Mouse (Mus musculus) liver, embryonic 14.5 days (tissue): ENCODE data around the gene Pcgf2. TPM values are rescaled to one million over a fixed set of nuclear protein-coding genes. Genes with fewer than 3 reads are reported as not detected.

ENCODE experiments used
- ATAC-seq: fragments of 200-750 bp; cut with Nextera tagmentation; 2 replicates; pipeline ENCODE4 v1.8.0; 2017; ENCODE audit warnings: moderate number of reproducible peaks, mild to moderate bottlenecking, moderate library complexity; ENCODE audit not compliant: insufficient read depth
- DNase-seq, 3 experiments: peaks; one replicate each; pipeline ENCODE4 v3.0.0-alpha.2; 2012 to 2013; ENCODE audit warnings: low read depth in 3 of 3, low spot score in 3 of 3
- H3K27ac ChIP-seq: fragments of 300-500 bp; sonication (generic); 2 replicates; pipeline ENCODE4 v1.5.1; 2014; ENCODE audit warnings: moderate library complexity, mild to moderate bottlenecking, control low read depth, inconsistent platforms
- H3K27me3 ChIP-seq: fragments of 300-500 bp; sonication (generic); 2 replicates; pipeline ENCODE4 v1.6.1; 2014; ENCODE audit warnings: mild to moderate bottlenecking, low read length, moderate library complexity; ENCODE audit not compliant: control insufficient read depth, insufficient read depth
- H3K36me3 ChIP-seq: fragments of 300-500 bp; sonication (generic); replicated peaks from 2 replicates; pipeline ENCODE4 v1.6.1; 2014; ENCODE audit warnings: low read depth; ENCODE audit not compliant: control insufficient read depth, insufficient read depth
- H3K4me1 ChIP-seq, 2 experiments: fragments of 200-500 bp in 1 of 2; fragments of 300-500 bp in 1 of 2; sonication (generic) in 1 of 2; replicated peaks; 2 replicates each; pipeline ENCODE4 v1.6.1; 2012 to 2014; ENCODE audit warnings: antibody characterized with exemption in 1 of 2, inconsistent platforms in 1 of 2, low read length in 1 of 2; ENCODE audit not compliant: control insufficient read depth in 2 of 2, insufficient read depth in 2 of 2
- H3K4me2 ChIP-seq: fragments of 300-500 bp; sonication (generic); 2 replicates; pipeline ENCODE4 v1.6.1; 2014; ENCODE audit warnings: low read depth, mild to moderate bottlenecking, control low read depth, moderate library complexity
- H3K4me3 ChIP-seq, 2 experiments: fragments of 200-500 bp in 1 of 2; fragments of 300-500 bp in 1 of 2; sonication (generic) in 1 of 2; 2 replicates each; pipeline ENCODE4 v1.5.1; 2012 to 2014; ENCODE audit warnings: low read depth in 2 of 2, low read length in 2 of 2, mild to moderate bottlenecking in 2 of 2, control low read depth in 1 of 2, inconsistent platforms in 1 of 2, moderate library complexity in 1 of 2; ENCODE audit not compliant: insufficient read depth in 1 of 2
- H3K9ac ChIP-seq: fragments of 300-500 bp; sonication (generic); replicated peaks from 2 replicates; pipeline ENCODE4 v1.6.1; 2014; ENCODE audit warnings: mild to moderate bottlenecking, control low read depth, moderate library complexity
- H3K9me3 ChIP-seq: fragments of 300-500 bp; sonication (generic); 2 replicates; pipeline ENCODE4 v1.6.1; 2016; ENCODE audit warnings: low read length, mixed read lengths; ENCODE audit not compliant: control insufficient read depth
- CTCF ChIP-seq: IDR thresholded peaks from 2 replicates; pipeline ENCODE4 v1.5.1; 2016; ENCODE audit warnings: antibody characterized with exemption, low read depth, control low read depth
- EP300 ChIP-seq: IDR thresholded peaks from 2 replicates; pipeline ENCODE4 v1.6.1; 2016; ENCODE audit warnings: antibody characterized with exemption, low read depth
- WGBS: fragments of 180-500 bp; shearing (Covaris S2); extraction: QIAGEN DNeasy Blood & Tissue Kit; methylation state at CpG from one replicate; pipeline ENCODE4 v1.1.7; 2014; ENCODE audit not compliant: insufficient replicate concordance; 5-methylcytosine and 5-hydroxymethylcytosine counted together
- polyA plus RNA-seq, 2 experiments: library from polyadenylated mRNA; depleted of rRNA in 1 of 2; stranded (reverse) in 1 of 2; unstranded in 1 of 2; fragments of >200 nt; fragmentation: Nextera tagmentation in 1 of 2; extraction: Ambion mirVana in 1 of 2; gene quantifications; 2 replicates each; pipeline versions ENCODE4 v1.2.1 to v1.2.3; 2012 to 2014

Pcgf2 gene
- polyA plus RNA-seq, 2 experiments, result 1.5 to 4.4 TPM

DNA sequence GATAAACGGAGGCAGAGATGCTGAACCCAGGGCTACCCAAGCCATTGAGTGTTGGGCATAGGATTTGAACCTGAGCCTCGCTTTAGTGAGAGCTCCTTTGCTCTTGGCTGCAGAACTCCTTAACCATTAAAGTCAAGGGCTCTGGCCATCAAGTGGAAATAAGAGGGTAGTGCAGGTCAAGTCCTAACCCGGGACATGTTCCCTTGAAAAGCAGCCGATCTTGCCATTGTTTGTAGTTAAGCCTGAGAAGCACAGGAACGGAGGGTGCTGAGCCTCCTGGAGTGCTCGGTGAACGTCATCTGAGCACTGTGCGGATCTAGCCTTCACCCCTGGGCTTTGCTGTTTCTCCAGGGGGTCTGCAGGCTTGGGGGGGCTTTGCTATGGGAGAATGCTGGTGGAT lies 22.5 kb downstream of the Pcgf2 start:
- 69% methylated on average over 8 of the region's 8 CpGs for WGBS
- no peaks in the 10 kb centered on the region for H3K36me3 ChIP-seq
- ATAC-seq, result no peak
- no peak overlapping the region for H3K27ac ChIP-seq
- H3K9me3 ChIP-seq, result no peaks in the 10 kb centered on the region
- H3K4me1 ChIP-seq, result no peaks in the 10 kb centered on the region
- H3K4me2 ChIP-seq, result no peak overlapping the region
- no peak for DNase-seq
- TF ChIP-seq EP300, result no peak
- no peak for TF ChIP-seq CTCF
- H3K27me3 ChIP-seq, result no peaks in the 10 kb centered on the region
- no peak overlapping the region for H3K9ac ChIP-seq
- no peak overlapping the region for H3K4me3 ChIP-seq

DNA sequence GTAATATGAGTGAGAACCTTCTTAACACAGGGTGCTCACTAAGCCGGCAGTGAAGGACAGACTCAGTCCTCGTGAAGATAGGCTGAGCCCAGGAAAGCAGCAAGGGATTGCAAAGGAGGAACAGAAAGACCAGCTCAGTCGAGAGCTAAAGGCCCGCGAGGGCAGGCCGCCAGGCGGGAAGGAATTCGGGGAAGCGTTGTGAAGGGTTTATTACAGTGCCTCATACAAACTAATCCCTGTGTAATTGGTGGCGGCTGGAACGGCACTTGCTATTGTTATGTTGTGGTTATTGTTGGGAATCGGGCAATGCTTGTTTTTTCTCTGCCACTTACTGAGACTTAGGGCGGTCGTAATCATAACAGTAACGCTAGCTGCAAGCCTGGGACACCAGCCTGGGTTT lies 22.9 kb downstream of the Pcgf2 start:
- 68% methylated on average over 15 of the region's 15 CpGs for WGBS
- no peak for ATAC-seq
- Histone ChIP-seq H3K27me3 (no peaks in the 10 kb centered on the region), H3K4me1 (no peaks in the 10 kb centered on the region), H3K9ac (no peak overlapping the region), H3K4me3 (no peak overlapping the region), H3K4me2 (no peak overlapping the region), H3K27ac (no peak overlapping the region), H3K36me3 (no peaks in the 10 kb centered on the region), H3K9me3 (no peaks in the 10 kb centered on the region)
- TF ChIP-seq EP300, result no peak
- no peak for DNase-seq

DNA sequence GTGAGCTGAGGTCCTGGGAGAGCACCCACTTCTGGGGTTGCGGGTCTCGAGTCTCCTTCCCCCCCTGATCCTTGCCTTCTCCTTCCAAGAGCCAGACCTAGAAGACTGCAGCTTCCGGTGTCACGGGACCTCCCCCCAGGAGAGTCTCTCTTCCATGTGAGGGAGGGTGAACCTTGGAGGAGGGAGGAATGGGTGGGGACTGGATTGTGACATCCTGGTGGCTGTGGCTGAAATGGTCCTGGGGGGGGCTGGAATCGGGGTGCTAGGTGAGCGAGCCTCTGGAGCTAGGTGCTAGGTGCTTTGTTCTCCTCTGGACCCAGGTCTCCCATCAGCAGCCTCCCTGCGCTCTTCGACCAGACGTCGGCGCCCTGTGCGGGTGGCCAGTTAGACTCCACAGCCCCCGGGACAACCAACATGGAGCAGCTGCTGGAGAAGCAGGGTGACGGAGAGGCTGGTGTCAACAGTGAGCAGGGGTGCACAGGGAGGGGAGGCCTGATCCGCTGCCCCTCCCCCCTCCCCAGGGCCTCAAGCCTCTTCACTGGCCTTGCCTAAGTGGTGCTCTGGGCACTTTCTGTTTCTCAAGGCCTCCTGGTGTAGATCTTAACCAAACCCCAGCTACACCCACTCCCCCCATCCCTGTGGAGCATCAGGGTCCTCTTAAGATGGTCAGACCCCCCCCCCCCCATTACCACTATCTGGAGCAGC lies 24.1 kb downstream of the Pcgf2 start:
- H3K4me2 ChIP-seq, result no peak overlapping the region
- TF ChIP-seq EP300 (no peak), CTCF (no peak)
- no peak overlapping the region for H3K27ac ChIP-seq
- H3K9ac ChIP-seq, result no peak overlapping the region
- H3K4me1 ChIP-seq, result no peaks in the 10 kb centered on the region
- H3K36me3 ChIP-seq, result no peaks in the 10 kb centered on the region
- ATAC-seq (no peak), DNase-seq (no peak)
- H3K4me3 ChIP-seq, result no peak overlapping the region
- H3K9me3 ChIP-seq, result no peaks in the 10 kb centered on the region
- 75% methylated on average over 15 of the region's 15 CpGs for WGBS
- H3K27me3 ChIP-seq, result no peaks in the 10 kb centered on the region

DNA sequence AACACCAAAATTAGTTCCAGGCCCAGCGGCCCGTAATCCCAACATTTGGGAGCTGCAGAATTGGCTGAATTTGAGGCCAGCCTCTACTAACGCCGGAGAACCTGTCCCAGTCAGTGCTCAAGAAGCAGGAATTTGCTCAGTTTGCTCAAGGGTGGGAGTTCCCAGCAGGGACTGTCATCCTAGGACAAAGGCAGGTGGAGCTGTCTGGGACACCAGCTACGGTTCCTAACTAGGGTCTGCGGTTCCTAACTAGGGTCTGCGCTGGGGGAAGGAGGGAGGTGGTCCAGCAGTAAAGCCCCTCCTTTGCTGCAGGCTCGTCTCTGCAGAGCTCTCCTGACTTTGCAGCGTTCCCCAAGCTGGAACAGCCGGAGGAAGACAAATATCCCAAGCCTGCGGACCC lies 27.1 kb downstream of the Pcgf2 start:
- DNase-seq, result no peak
- WGBS, result 74% methylated on average over 11 of the region's 11 CpGs
- H3K4me3 ChIP-seq, result no peak overlapping the region
- ATAC-seq, result no peak
- H3K4me2 ChIP-seq, result no peak overlapping the region
- no peaks in the 10 kb centered on the region for H3K9me3 ChIP-seq
- no peaks in the 10 kb centered on the region; a peak in 1 of 4 replicates for H3K4me1 ChIP-seq
- no peaks in the 10 kb centered on the region for H3K27me3 ChIP-seq
- H3K9ac ChIP-seq, result no peak overlapping the region
- no peaks in the 10 kb centered on the region for H3K36me3 ChIP-seq
- H3K27ac ChIP-seq, result no peak overlapping the region
- TF ChIP-seq EP300 (no peak), CTCF (no peak)

DNA sequence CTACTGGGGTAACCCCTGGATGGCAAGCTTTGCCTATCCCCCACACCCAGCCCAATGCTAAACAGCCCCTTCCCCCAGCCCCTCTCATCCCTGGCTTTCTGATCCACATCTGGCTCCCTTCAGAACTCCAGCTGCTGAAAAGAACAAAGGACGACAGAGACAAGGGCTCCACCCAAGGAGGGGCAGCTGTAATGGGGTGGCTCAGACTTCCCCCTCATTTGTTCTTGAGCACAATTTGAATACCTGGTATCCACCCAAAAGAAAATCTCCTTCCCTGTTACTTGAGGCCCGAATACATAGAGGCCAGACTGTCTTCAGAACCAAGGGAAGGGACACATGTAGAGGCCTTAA lies 29.1 kb downstream of the Pcgf2 start:
- H3K27ac ChIP-seq, result no peak overlapping the region
- no peak for ATAC-seq
- no peak overlapping the region for H3K4me3 ChIP-seq
- no peaks in the 10 kb centered on the region; a peak in 1 of 4 replicates for H3K4me1 ChIP-seq
- H3K27me3 ChIP-seq, result no peaks in the 10 kb centered on the region
- no peak overlapping the region for H3K4me2 ChIP-seq
- no peak for DNase-seq
- no peak overlapping the region for H3K9ac ChIP-seq
- no peak for TF ChIP-seq CTCF
- TF ChIP-seq EP300, result no peak
- no peaks in the 10 kb centered on the region for H3K9me3 ChIP-seq
- 40% methylated on average over 2 of the region's 2 CpGs for WGBS
- no peaks in the 10 kb centered on the region for H3K36me3 ChIP-seq
